Mouse (Mus musculus) MEL (cell line): ENCODE data around the gene Klhdc3. TPM values are rescaled to one million over a fixed set of nuclear protein-coding genes. Genes with fewer than 3 reads are reported as not detected.
A peak's percentile ranks its signal among the peaks of the same experiment; 100 is the strongest.

Experiments used
- DNase-seq: peaks from one replicate; pipeline ENCODE4 v3.0.0; 2011; ENCODE audit warnings: low read depth, low spot score
- H3K27ac ChIP-seq: 2 replicates; pipeline ENCODE4 v1.5.1; 2012; ENCODE audit warnings: low read depth, mild to moderate bottlenecking, control low read depth, low read length, moderate library complexity; ENCODE audit not compliant: control insufficient read depth
- H3K27me3 ChIP-seq, 2 experiments: fragments of 150-350 bp in 1 of 2; sonication (generic) in 1 of 2; 2 replicates each; pipeline ENCODE4 v1.6.1; 2012; ENCODE audit warnings: low read length in 2 of 2, mild to moderate bottlenecking in 2 of 2, improper control_type of control experiment in 1 of 2, moderate library complexity in 1 of 2; ENCODE audit not compliant: insufficient read depth in 2 of 2, control insufficient read depth in 1 of 2
- H3K36me3 ChIP-seq, 2 experiments: 2 replicates each; pipeline ENCODE4 v1.6.1; 2012 to 2014; ENCODE audit warnings: low read length in 2 of 2, improper control_type of control experiment in 1 of 2, inconsistent platforms in 1 of 2, mild to moderate bottlenecking in 1 of 2; ENCODE audit not compliant: insufficient read depth in 2 of 2, control insufficient read depth in 1 of 2
- H3K4me1 ChIP-seq, 2 experiments: fragments of 150-350 bp in 1 of 2; sonication (generic) in 1 of 2; 2 replicates each; pipeline ENCODE4 v1.6.1; 2012; ENCODE audit warnings: low read length in 2 of 2, improper control_type of control experiment in 1 of 2, mild to moderate bottlenecking in 1 of 2; ENCODE audit not compliant: insufficient read depth in 2 of 2, control insufficient read depth in 1 of 2
- H3K4me3 ChIP-seq, 2 experiments: fragments of 150-350 bp in 1 of 2; sonication (generic) in 1 of 2; 2 replicates each; pipeline ENCODE4 v1.5.1; 2012; ENCODE audit warnings: low read depth in 2 of 2, low read length in 2 of 2, mild to moderate bottlenecking in 2 of 2, moderate library complexity in 2 of 2, control low read depth in 1 of 2, improper control_type of control experiment in 1 of 2; ENCODE audit not compliant: control insufficient read depth in 1 of 2, insufficient read depth in 1 of 2
- H3K79me2 ChIP-seq: 2 replicates; pipeline ENCODE4 v1.6.1; 2012; ENCODE audit warnings: mild to moderate bottlenecking, low read length, moderate library complexity; ENCODE audit not compliant: control insufficient read depth, poor library complexity, insufficient read depth
- H3K9ac ChIP-seq: 2 replicates; pipeline ENCODE4 v1.6.1; 2012; ENCODE audit warnings: low read depth, mild to moderate bottlenecking, control low read depth, low read length, moderate library complexity; ENCODE audit not compliant: control insufficient read depth, poor library complexity, severe bottlenecking
- H3K9me3 ChIP-seq: fragments of 150-350 bp; sonication (generic); replicated peaks from 2 replicates; pipeline ENCODE4 v1.6.1; 2012; ENCODE audit warnings: mild to moderate bottlenecking, low read length, improper control_type of control experiment, moderate library complexity; ENCODE audit not compliant: insufficient read depth
- CHD1 ChIP-seq: IDR thresholded peaks from 2 replicates; pipeline ENCODE4 v1.6.1; 2012; ENCODE audit warnings: low read depth, mild to moderate bottlenecking, inconsistent platforms, low read length, improper control_type of control experiment
- CHD2 ChIP-seq: IDR thresholded peaks from 2 replicates; pipeline ENCODE4 v1.6.1; 2011; ENCODE audit warnings: low read length, improper control_type of control experiment
- ELF1 ChIP-seq: IDR thresholded peaks from 2 replicates; pipeline ENCODE4 v1.6.1; 2014; ENCODE audit warnings: low read depth, mild to moderate bottlenecking, inconsistent platforms, low read length, improper control_type of control experiment, moderate library complexity
- EP300 ChIP-seq, 2 experiments: IDR thresholded peaks; 2 replicates each; pipeline ENCODE4 v1.6.1; 2011; ENCODE audit warnings: improper control_type of control experiment in 2 of 2, low read length in 2 of 2, low read depth in 1 of 2, mild to moderate bottlenecking in 1 of 2
- GABPA ChIP-seq: IDR thresholded peaks from 2 replicates; pipeline ENCODE4 v1.6.1; 2012; ENCODE audit warnings: low read depth, mild to moderate bottlenecking, inconsistent platforms, low read length, improper control_type of control experiment, moderate library complexity
- HCFC1 ChIP-seq: IDR thresholded peaks from 2 replicates; pipeline ENCODE4 v1.6.1; 2012; ENCODE audit warnings: low read depth, mild to moderate bottlenecking, inconsistent platforms, low read length, improper control_type of control experiment, moderate library complexity
- MAFK ChIP-seq: IDR thresholded peaks from 2 replicates; pipeline ENCODE4 v1.6.1; 2011; ENCODE audit warnings: low read depth, mild to moderate bottlenecking, low read length, improper control_type of control experiment, borderline replicate concordance
- MAX ChIP-seq: IDR thresholded peaks from 2 replicates; pipeline ENCODE4 v1.6.1; 2011; ENCODE audit warnings: low read length, improper control_type of control experiment
- MEF2A ChIP-seq: IDR thresholded peaks from 2 replicates; pipeline ENCODE4 v1.6.1; 2014; ENCODE audit warnings: low read depth, mild to moderate bottlenecking, inconsistent platforms, low read length, improper control_type of control experiment; ENCODE audit not compliant: poor library complexity, insufficient replicate concordance, severe bottlenecking; ENCODE audit errors: extremely low read depth
- MXI1 ChIP-seq: IDR thresholded peaks from 2 replicates; pipeline ENCODE4 v1.6.1; 2011; ENCODE audit warnings: mild to moderate bottlenecking, low read depth, low read length, improper control_type of control experiment
- MYB ChIP-seq: IDR thresholded peaks from 2 replicates; pipeline ENCODE4 v1.6.1; 2011; ENCODE audit warnings: mild to moderate bottlenecking, low read depth, low read length, improper control_type of control experiment
- MYC ChIP-seq: IDR thresholded peaks from 2 replicates; pipeline ENCODE4 v1.6.1; 2011; ENCODE audit warnings: low read depth, mild to moderate bottlenecking, low read length, improper control_type of control experiment, moderate library complexity
- POLR2AphosphoS5 ChIP-seq: IDR thresholded peaks from 2 replicates; pipeline ENCODE4 v1.6.1; 2012; ENCODE audit warnings: low read depth, borderline replicate concordance, mild to moderate bottlenecking, inconsistent platforms, low read length, moderate library complexity, mixed read lengths
- RAD21 ChIP-seq: IDR thresholded peaks from 2 replicates; pipeline ENCODE4 v1.6.1; 2011; ENCODE audit warnings: mild to moderate bottlenecking, low read depth, low read length, improper control_type of control experiment
- SIN3A ChIP-seq: IDR thresholded peaks from 2 replicates; pipeline ENCODE4 v1.6.1; 2012; ENCODE audit warnings: low read length, improper control_type of control experiment, inconsistent platforms
- TBP ChIP-seq: IDR thresholded peaks from 2 replicates; pipeline ENCODE4 v1.8.0; 2011; ENCODE audit warnings: low read depth, low read length, improper control_type of control experiment
- TCF12 ChIP-seq: IDR thresholded peaks from 2 replicates; pipeline ENCODE4 v1.6.1; 2014; ENCODE audit warnings: low read depth, mild to moderate bottlenecking, inconsistent platforms, low read length, improper control_type of control experiment, moderate library complexity
- UBTF ChIP-seq: IDR thresholded peaks from 2 replicates; pipeline ENCODE4 v1.6.1; 2012; ENCODE audit warnings: low read depth, mild to moderate bottlenecking, inconsistent platforms, low read length, improper control_type of control experiment, moderate library complexity, borderline replicate concordance; ENCODE audit not compliant: insufficient read depth
- USF1 ChIP-seq: IDR thresholded peaks from 2 replicates; pipeline ENCODE4 v1.6.1; 2014; ENCODE audit warnings: low read depth, mild to moderate bottlenecking, inconsistent platforms, low read length, improper control_type of control experiment, moderate library complexity
- ZC3H11A ChIP-seq: IDR thresholded peaks from 2 replicates; pipeline ENCODE4 v1.6.1; 2012; ENCODE audit warnings: low read depth, mild to moderate bottlenecking, inconsistent platforms, low read length, improper control_type of control experiment
- ZKSCAN1 ChIP-seq: IDR thresholded peaks from 2 replicates; pipeline ENCODE4 v1.6.1; 2012; ENCODE audit warnings: low read depth, mild to moderate bottlenecking, inconsistent platforms, low read length, improper control_type of control experiment, moderate library complexity
- ZMIZ1 ChIP-seq: IDR thresholded peaks from 2 replicates; pipeline ENCODE4 v1.6.1; 2012; ENCODE audit warnings: low read depth, mild to moderate bottlenecking, inconsistent platforms, low read length, improper control_type of control experiment, moderate library complexity
- polyA plus RNA-seq, 2 experiments: library from polyadenylated mRNA; stranded (reverse) in 1 of 2; unstranded in 1 of 2; fragments of >175 nt in 1 of 2; fragments of >200 nt in 1 of 2; gene quantifications; 2 replicates each; pipeline versions ENCODE4 v1.2.1 to v1.2.4; 2012; ENCODE audit warnings: low replicate concordance in 2 of 2, low read depth in 1 of 2; ENCODE audit not compliant: insufficient read length in 2 of 2, insufficient read depth in 1 of 2, missing spikeins in 1 of 2
- total RNA-seq: library from RNA; depleted of rRNA; stranded (reverse); fragments of 300-350 nt; gene quantifications from 2 replicates; pipeline ENCODE4 v1.2.3, GENCODE M21; 2012

Klhdc3 gene
- total and polyA plus RNA-seq, 3 experiments: 95.0 to 203 TPM; not detected in 1

GRCm38 (mm10) chr17:46673850-46674529 lies 6.7 kb downstream of the Klhdc3 start, which contains the start of gene Rrp36 (continued):
- TF ChIP-seq MEF2A: no peak
- peak; percentile 97 for TF ChIP-seq SIN3A
- peak; percentile 60 for TF ChIP-seq ZKSCAN1
- TF ChIP-seq, all 39 proteins: peak for 20

GRCm38 (mm10) chr17:46669911-46670310 lies 10.8 kb downstream of the Klhdc3 start:
- DNase-seq: no peak
- peaks cover 0 to 7% of the 10 kb centered on the region in 2 experiments; a peak in 3 of 4 replicates for H3K36me3 ChIP-seq
- no peaks in the 10 kb centered on the region for H3K9me3 ChIP-seq

DNA sequence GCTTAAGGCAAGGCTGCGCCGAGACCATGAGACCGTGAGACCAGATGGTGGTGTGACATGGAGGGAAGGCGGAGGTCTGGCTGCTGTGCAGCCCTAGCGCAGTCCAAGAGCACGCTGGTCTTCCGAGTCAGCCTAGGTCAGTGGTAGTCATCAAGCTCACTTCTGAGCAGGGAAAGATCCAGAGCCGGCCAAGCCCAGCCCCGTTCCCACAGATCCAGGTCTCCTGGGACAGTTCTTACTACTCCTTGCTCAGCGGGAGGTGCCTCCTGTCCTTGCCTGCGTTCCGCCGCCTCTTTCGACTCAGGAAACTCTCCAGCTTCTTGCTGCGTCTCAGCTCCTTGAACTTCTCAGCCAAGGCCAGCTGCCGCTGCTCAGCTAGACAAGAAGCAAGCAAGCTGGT lies 13.0 kb downstream of the Klhdc3 start:
- no peak for DNase-seq
- TF ChIP-seq CHD2 (no peak), CHD1 (no peak), MEF2A (no peak), MYC (no peak), POLR2AphosphoS5 (no peak), MXI1 (no peak), TCF12 (no peak), MAFK (no peak), EP300 (IDR thresholded peaks at IDR 0.05; ENCODE audit: low read depth in 1 of 2, low read length in 2 of 2) (no peak), ZMIZ1 (no peak), HCFC1 (no peak), ZC3H11A (no peak), SIN3A (no peak), GABPA (no peak), TBP (no peak), MYB (no peak), RAD21 (no peak)
- Histone ChIP-seq H3K36me3 (no peaks in the 10 kb centered on the region; a peak in 1 of 4 replicates), H3K9ac (no peak overlapping the region), H3K79me2 (0 out of 2 replicates have a peak, but pooled peaks cover under 1% of the 10 kb centered on the region), H3K4me1 (no peaks in the 10 kb centered on the region), H3K27me3 (no peaks in the 10 kb centered on the region), H3K27ac (no peak overlapping the region), H3K4me3 (no peak overlapping the region), H3K9me3 (no peaks in the 10 kb centered on the region)

More at GRCm38 (mm10) chr17:46669911-46670310, 10.8 kb downstream of the Klhdc3 start:
- H3K27me3 ChIP-seq: no peaks in the 10 kb centered on the region
- TF ChIP-seq ELF1 (no peak), UBTF (no peak), MYB (no peak), USF1 (no peak), MAX (no peak), CHD1 (no peak), GABPA (no peak), SIN3A (no peak), ZMIZ1 (no peak)
- no peak overlapping the region for H3K4me3 ChIP-seq
- H3K27ac ChIP-seq: no peak overlapping the region
- peaks cover 12% of the 10 kb centered on the region for H3K79me2 ChIP-seq
- peaks cover 0 to 12% of the 10 kb centered on the region in 2 experiments; a peak in 3 of 4 replicates for H3K4me1 ChIP-seq
- no peak overlapping the region for H3K9ac ChIP-seq
